Mouse (Mus musculus) pancreas, adult 10 weeks (tissue): ENCODE measurements around the gene Gm3486. TPM values are rescaled to one million over a fixed set of nuclear protein-coding genes. Genes with fewer than 3 reads are reported as not detected.

Experiments
- polyA plus RNA-seq: library from polyadenylated mRNA; stranded (reverse); fragments of 350-450 nt; fragmentation: Illumina TruSeq; extraction: RNeasy Lipid Tissue Mini Kit (QIAGEN cat#74804); gene quantifications from one replicate; pipeline ENCODE4 v1.2.3, GENCODE M21; 2015; ENCODE audit warnings: low read depth, low replicate concordance; ENCODE audit not compliant: insufficient read depth

Gm3486 gene
- polyA plus RNA-seq: not detected

DNA sequence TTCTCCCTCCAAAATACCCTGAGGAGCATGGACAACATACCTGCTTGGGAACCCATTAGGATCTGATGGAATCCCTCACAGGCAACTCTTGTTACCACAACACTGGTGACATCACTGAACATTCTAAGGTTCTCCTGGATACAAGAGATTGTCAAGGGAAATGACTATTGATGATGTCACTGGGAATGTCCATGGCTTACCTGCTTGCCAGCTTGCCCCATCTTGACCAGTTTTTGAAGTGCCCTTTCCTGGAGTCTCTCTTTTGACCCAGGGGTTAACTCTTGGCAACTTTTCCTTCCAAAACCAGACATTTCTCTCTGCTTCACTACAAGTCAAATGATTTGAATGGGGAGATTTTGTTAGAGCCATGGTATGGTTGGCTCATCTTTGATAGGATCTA is at the start of gene Gm3486:
TSS of gene Gm3486 (minus strand) at position 101 of the 400 bp plus-strand sequence.

GRCm38 (mm10) chr14:41453418-41453817 is 35.9 kb downstream of the Gm3486 start, which contains the start of gene Gm7954:
Gm7954 (minus strand) TSS chr14:41453518.

Other genes starting within 250 kb of the Gm3486 start
- not detected for gene Gm2832, start 210.7 kb downstream of the Gm3486 start, polyA plus RNA-seq
- not detected for gene Gm5798, start 140.9 kb downstream of the Gm3486 start, polyA plus RNA-seq
- gene Gm7945, start 103.1 kb downstream of the Gm3486 start, polyA plus RNA-seq: not detected
- gene Gm6482, start 81.2 kb downstream of the Gm3486 start, polyA plus RNA-seq: not detected
- gene Gm7954, start 36.0 kb downstream of the Gm3486 start, polyA plus RNA-seq: not detected
- gene Gm7970, start 66.1 kb upstream of the Gm3486 start, polyA plus RNA-seq: not detected
- gene 1700049E17Rik2, start 83.7 kb upstream of the Gm3486 start, polyA plus RNA-seq: not detected
- gene Gm3072, start 135.1 kb upstream of the Gm3486 start, polyA plus RNA-seq: not detected
- not detected for gene Gm3676, start 157.0 kb upstream of the Gm3486 start, polyA plus RNA-seq
- not detected for gene Gm8068, start 212.4 kb upstream of the Gm3486 start, polyA plus RNA-seq